Mouse (Mus musculus) neural tube, embryonic 14.5 days (tissue): ENCODE results near the gene Psapl1. TPM values are rescaled to one million over a fixed set of nuclear protein-coding genes. Genes with fewer than 3 reads are reported as not detected.

Experiments
- ATAC-seq: fragments of 200-750 bp; cut with Nextera tagmentation; 2 replicates; pipeline ENCODE4 v1.8.0; 2017; ENCODE audit warnings: low read depth, mild to moderate bottlenecking, moderate TSS enrichment, moderate library complexity
- H3K27ac ChIP-seq: fragments of 300-500 bp; sonication (generic); 2 replicates; pipeline ENCODE4 v1.5.1; 2014; ENCODE audit warnings: low read depth, mild to moderate bottlenecking, control low read depth, low read length, moderate library complexity, mixed read lengths
- H3K27me3 ChIP-seq: fragments of 300-500 bp; sonication (generic); 2 replicates; pipeline ENCODE4 v1.6.1; 2014; ENCODE audit warnings: low read length; ENCODE audit not compliant: control insufficient read depth, insufficient read depth
- H3K36me3 ChIP-seq: fragments of 300-500 bp; sonication (generic); 2 replicates; pipeline ENCODE4 v1.6.1; 2014; ENCODE audit warnings: low read length, mixed read lengths; ENCODE audit not compliant: control insufficient read depth, insufficient read depth
- H3K4me1 ChIP-seq: fragments of 300-500 bp; sonication (generic); 2 replicates; pipeline ENCODE4 v1.6.1; 2014; ENCODE audit warnings: low read length; ENCODE audit not compliant: control insufficient read depth, insufficient read depth
- H3K4me2 ChIP-seq: fragments of 300-500 bp; sonication (generic); 2 replicates; pipeline ENCODE4 v1.6.1; 2014; ENCODE audit warnings: mild to moderate bottlenecking, low read depth, low read length, control low read depth
- H3K4me3 ChIP-seq: fragments of 300-500 bp; sonication (generic); 2 replicates; pipeline ENCODE4 v1.5.1; 2014; ENCODE audit warnings: low read depth, low read length, control low read depth, mixed read lengths
- H3K9ac ChIP-seq: fragments of 300-500 bp; sonication (generic); replicated peaks from 2 replicates; pipeline ENCODE4 v1.6.1; 2014; ENCODE audit warnings: low read depth, mild to moderate bottlenecking, control low read depth, low read length, mixed read lengths
- H3K9me3 ChIP-seq: fragments of 300-500 bp; sonication (generic); 2 replicates; pipeline ENCODE4 v1.6.1; 2016; ENCODE audit warnings: low read length; ENCODE audit not compliant: control insufficient read depth
- WGBS: fragments of 180-500 bp; shearing (Covaris S2); extraction: QIAGEN DNeasy Blood & Tissue Kit; methylation state at CpG from one replicate; pipeline ENCODE4 v1.1.7; 2014; 5-methylcytosine and 5-hydroxymethylcytosine counted together
- polyA plus RNA-seq: library from polyadenylated mRNA; unstranded; fragments of >200 nt; fragmentation: Nextera tagmentation; extraction: Ambion mirVana; gene quantifications from 2 replicates; pipeline ENCODE4 v1.2.1, GENCODE M21; 2014

The Psapl1 gene
- polyA plus RNA-seq, 1 experiment from 2014 or later, result not detected

GRCm38 (mm10) chr5:36254642-36255516, 51.1 kb downstream of the Psapl1 start:
- Histone ChIP-seq H3K36me3 (no peaks in the 10 kb centered on the region), H3K4me3 (no peak overlapping the region), H3K4me2 (no peak overlapping the region), H3K27me3 (no peaks in the 10 kb centered on the region), H3K27ac (no peak overlapping the region), H3K4me1 (peaks cover 9% of the 10 kb centered on the region; the same call in 1 of the 2 replicates), H3K9me3 (no peaks in the 10 kb centered on the region), H3K9ac (no peak overlapping the region)
- no peak; the same call in 1 of the 2 replicates for ATAC-seq
- 66% methylated on average over 18 of the region's 18 CpGs for WGBS

Other genes with a start within 250 kb of the Psapl1 start
- 11.1 and 12.6 TPM in 2 replicates for gene Sorcs2, start 194.1 kb downstream of the Psapl1 start, polyA plus RNA-seq